Mouse (Mus musculus) forebrain, embryonic 10.5 days (tissue): Measurements from ENCODE around the gene Kcnc2. TPM values are rescaled to one million over a fixed set of nuclear protein-coding genes. Genes with fewer than 3 reads are reported as not detected.

ENCODE experiments used
- DNase-seq: peaks from one replicate; pipeline ENCODE4 v3.0.0-alpha.2; 2017; ENCODE audit warnings: low spot score; ENCODE audit errors: extremely low spot score
- H3K27ac ChIP-seq: fragments of 300-500 bp; sonication (generic); 2 replicates; pipeline ENCODE4 v1.5.1; 2016; ENCODE audit warnings: mild to moderate bottlenecking
- H3K27me3 ChIP-seq: fragments of 300-500 bp; sonication (generic); 2 replicates; pipeline ENCODE4 v1.6.1; 2016; ENCODE audit warnings: mild to moderate bottlenecking; ENCODE audit not compliant: poor library complexity, severe bottlenecking
- H3K36me3 ChIP-seq: fragments of 300-500 bp; sonication (generic); replicated peaks from 2 replicates; pipeline ENCODE4 v1.6.1; 2016; ENCODE audit warnings: mild to moderate bottlenecking, moderate library complexity
- H3K4me1 ChIP-seq: fragments of 300-500 bp; sonication (generic); 2 replicates; pipeline ENCODE4 v1.6.1; 2016
- H3K4me3 ChIP-seq: fragments of 300-500 bp; sonication (generic); 2 replicates; pipeline ENCODE4 v1.5.1; 2016; ENCODE audit warnings: mild to moderate bottlenecking, moderate library complexity
- H3K9me3 ChIP-seq: fragments of 300-500 bp; sonication (generic); 2 replicates; pipeline ENCODE4 v1.6.1; 2016; ENCODE audit warnings: mild to moderate bottlenecking, moderate library complexity
- WGBS: fragments of 180-500 bp; shearing (Covaris S2); methylation state at CpG from one replicate; pipeline ENCODE4 v1.1.7; 2016; 5-methylcytosine and 5-hydroxymethylcytosine counted together
- polyA plus RNA-seq: library from polyadenylated mRNA; unstranded; fragments of >200 nt; fragmentation: Nextera tagmentation; extraction: Ambion mirVana; gene quantifications from 2 replicates; pipeline ENCODE4 v1.2.1, GENCODE M21; 2016

Gene Kcnc2
- polyA plus RNA-seq, 1 experiment from 2014 or later: 0.32 TPM

GRCm38 (mm10) chr10:112423327-112423726 is 152.4 kb downstream of the Kcnc2 start:
- H3K4me3 ChIP-seq: no peak overlapping the region
- no peak for DNase-seq
- H3K27me3 ChIP-seq: no peaks in the 10 kb centered on the region
- 61% methylated on average over 10 of the region's 10 CpGs for WGBS
- no peaks in the 10 kb centered on the region for H3K4me1 ChIP-seq
- H3K27ac ChIP-seq: no peak overlapping the region
- H3K36me3 ChIP-seq: no peaks in the 10 kb centered on the region
- H3K9me3 ChIP-seq: no peaks in the 10 kb centered on the region

- no peak for DNase-seq
- Histone ChIP-seq H3K9me3 (no peaks in the 10 kb centered on the region), H3K27me3 (no peaks in the 10 kb centered on the region), H3K4me3 (no peak overlapping the region), H3K27ac (no peak overlapping the region), H3K4me1 (no peaks in the 10 kb centered on the region), H3K36me3 (no peaks in the 10 kb centered on the region)
- 91% methylated on average over 2 of the region's 2 CpGs for WGBS
Observed at GRCm38 (mm10) chr10:112436950-112437349, 166.0 kb downstream of the Kcnc2 start.

GRCm38 (mm10) chr10:112444640-112445039 is 173.7 kb downstream of the Kcnc2 start:
- WGBS: 80% methylated on average over 4 of the region's 4 CpGs
- Histone ChIP-seq H3K9me3 (no peaks in the 10 kb centered on the region), H3K4me3 (no peak overlapping the region), H3K4me1 (no peaks in the 10 kb centered on the region), H3K36me3 (no peaks in the 10 kb centered on the region), H3K27ac (no peak overlapping the region), H3K27me3 (no peaks in the 10 kb centered on the region)
- no peak for DNase-seq

GRCm38 (mm10) chr10:112450910-112451309 is 180.0 kb downstream of the Kcnc2 start:
- Histone ChIP-seq H3K4me1 (no peaks in the 10 kb centered on the region), H3K27me3 (no peaks in the 10 kb centered on the region), H3K27ac (no peak overlapping the region), H3K9me3 (no peaks in the 10 kb centered on the region; the same call in 1 of the 2 replicates), H3K36me3 (no peaks in the 10 kb centered on the region), H3K4me3 (no peak overlapping the region)
- DNase-seq: no peak
- 84% methylated on average over 5 of the region's 5 CpGs for WGBS

GRCm38 (mm10) chr10:112468689-112469384 is 197.9 kb downstream of the Kcnc2 start:
- WGBS: 93% methylated on average over 6 of the region's 6 CpGs
- no peaks in the 10 kb centered on the region for H3K27me3 ChIP-seq
- H3K4me3 ChIP-seq: no peak overlapping the region
- H3K4me1 ChIP-seq: no peaks in the 10 kb centered on the region
- H3K9me3 ChIP-seq: no peaks in the 10 kb centered on the region
- DNase-seq: no peak
- H3K36me3 ChIP-seq: no peaks in the 10 kb centered on the region
- H3K27ac ChIP-seq: no peak overlapping the region

- WGBS: 93% methylated on average over 6 of the region's 6 CpGs
- H3K27me3 ChIP-seq: no peaks in the 10 kb centered on the region
- no peaks in the 10 kb centered on the region for H3K36me3 ChIP-seq
Observed at GRCm38 (mm10) chr10:112474122-112474810, 203.3 kb downstream of the Kcnc2 start.

GRCm38 (mm10) chr10:112481461-112481860 is 210.5 kb downstream of the Kcnc2 start:
- 90% methylated on average over 2 of the region's 2 CpGs for WGBS

More at GRCm38 (mm10) chr10:112474122-112474810, 203.3 kb downstream of the Kcnc2 start:
- no peaks in the 10 kb centered on the region for H3K9me3 ChIP-seq
- H3K27ac ChIP-seq: no peak overlapping the region
- H3K4me1 ChIP-seq: no peaks in the 10 kb centered on the region
- no peak overlapping the region for H3K4me3 ChIP-seq
- DNase-seq: no peak

GRCm38 (mm10) chr10:112481921-112482607 is 211.1 kb downstream of the Kcnc2 start:
- 91% methylated on average over 9 of the region's 9 CpGs for WGBS
- peaks cover 11% of the 10 kb centered on the region; the same call in 1 of the 2 replicates for H3K4me1 ChIP-seq
- no peaks in the 10 kb centered on the region for H3K27me3 ChIP-seq
- DNase-seq: no peak
- no peaks in the 10 kb centered on the region for H3K36me3 ChIP-seq
- no peak overlapping the region for H3K4me3 ChIP-seq
- H3K9me3 ChIP-seq: no peaks in the 10 kb centered on the region
- H3K27ac ChIP-seq: no peak overlapping the region

More at GRCm38 (mm10) chr10:112481461-112481860, 210.5 kb downstream of the Kcnc2 start:
- H3K36me3 ChIP-seq: no peaks in the 10 kb centered on the region
- H3K27me3 ChIP-seq: no peaks in the 10 kb centered on the region
- no peak for DNase-seq
- no peak overlapping the region for H3K27ac ChIP-seq
- no peaks in the 10 kb centered on the region for H3K9me3 ChIP-seq
- peaks cover 10% of the 10 kb centered on the region; the same call in 1 of the 2 replicates for H3K4me1 ChIP-seq
- H3K4me3 ChIP-seq: no peak overlapping the region

- no peaks in the 10 kb centered on the region for H3K27me3 ChIP-seq
- no peaks in the 10 kb centered on the region for H3K36me3 ChIP-seq
- no peak overlapping the region for H3K4me3 ChIP-seq
- peaks cover 11% of the 10 kb centered on the region; the same call in 1 of the 2 replicates for H3K4me1 ChIP-seq
- no peak overlapping the region for H3K27ac ChIP-seq
- DNase-seq: no peak
- no peaks in the 10 kb centered on the region for H3K9me3 ChIP-seq
- WGBS: 92% methylated on average over 11 of the region's 11 CpGs
Observed at GRCm38 (mm10) chr10:112484387-112485105, 213.6 kb downstream of the Kcnc2 start.

- Histone ChIP-seq H3K4me3 (no peak overlapping the region), H3K9me3 (no peaks in the 10 kb centered on the region), H3K4me1 (peaks cover 11% of the 10 kb centered on the region; the same call in 1 of the 2 replicates), H3K36me3 (no peaks in the 10 kb centered on the region), H3K27me3 (no peaks in the 10 kb centered on the region), H3K27ac (no peak overlapping the region)
- no peak for DNase-seq
Observed at GRCm38 (mm10) chr10:112485819-112486218, 214.9 kb downstream of the Kcnc2 start.

GRCm38 (mm10) chr10:112488751-112489150 is 217.8 kb downstream of the Kcnc2 start:
- WGBS: 86% methylated on average over 4 of the region's 4 CpGs
- Histone ChIP-seq H3K9me3 (no peaks in the 10 kb centered on the region; the same call in 1 of the 2 replicates), H3K36me3 (no peaks in the 10 kb centered on the region), H3K27me3 (no peaks in the 10 kb centered on the region), H3K4me3 (no peak overlapping the region), H3K4me1 (peaks cover 11% of the 10 kb centered on the region; the same call in 1 of the 2 replicates), H3K27ac (no peak overlapping the region)
- DNase-seq: no peak
